Mouse (Mus musculus) kidney, adult 2 months (tissue): Measurements from ENCODE around the gene Fkbp5.

Experiments
- CTCF ChIP-seq: fragments of 200-500 bp; conservative IDR thresholded peaks from 2 replicates; pipeline ENCODE4 v1.5.1; 2011; ENCODE audit warnings: low read depth, mild to moderate bottlenecking, control low read depth, low read length, moderate library complexity, mixed read lengths; ENCODE audit not compliant: insufficient read depth, insufficient read length
- POLR2A ChIP-seq: fragments of 200-500 bp; IDR thresholded peaks from one replicate; pipeline ENCODE4 v1.6.1; 2011; ENCODE audit warnings: low read depth, low read length, control low read depth

GRCm38 (mm10) chr17:28406471-28406870, 110.9 kb downstream of the Fkbp5 start:
- TF ChIP-seq POLR2A (no peak), CTCF (no peak)
